Mouse (Mus musculus): ENCODE results near the gene Brinp3. TPM values are rescaled to one million over a fixed set of nuclear protein-coding genes. Genes with fewer than 3 reads are reported as not detected.

Gene Brinp3
- polyA plus RNA-seq, 1 experiment from 2014 or later: 43.6 TPM

GRCm38 (mm10) chr1:146844087-146844486 lies 349.5 kb downstream of the Brinp3 start:
- H3K9me3 ChIP-seq (ENCODE audit: control insufficient read depth, low read length): no peaks in the 10 kb centered on the region
- no peak overlapping the region for H3K4me2 ChIP-seq (ENCODE audit: low read depth, low read length)
- no peaks in the 10 kb centered on the region for H3K4me1 ChIP-seq (ENCODE audit: control insufficient read depth, insufficient read depth, low read length)
- ATAC-seq (ENCODE audit: low read depth): no peak
- H3K4me3 ChIP-seq (ENCODE audit: low read depth, low read length): no peak overlapping the region
- H3K36me3 ChIP-seq (ENCODE audit: control insufficient read depth, insufficient read depth, low read length): no peaks in the 10 kb centered on the region
- H3K27ac ChIP-seq (ENCODE audit: low read depth, low read length): no peak overlapping the region
- 69% methylated on average over 2 of the region's 2 CpGs for WGBS
- H3K9ac ChIP-seq (replicated peaks; ENCODE audit: low read depth, low read length): no peak overlapping the region
- no peaks in the 10 kb centered on the region for H3K27me3 ChIP-seq (ENCODE audit: control insufficient read depth, insufficient read depth, low read length)

GRCm38 (mm10) chr1:146848892-146849291 lies 354.3 kb downstream of the Brinp3 start:
- no peak for ATAC-seq (ENCODE audit: low read depth)
- no peak overlapping the region for H3K4me3 ChIP-seq (ENCODE audit: low read depth, low read length)
- no peaks in the 10 kb centered on the region for H3K4me1 ChIP-seq (ENCODE audit: control insufficient read depth, insufficient read depth, low read length)
- H3K9ac ChIP-seq (replicated peaks; ENCODE audit: low read depth, low read length): no peak overlapping the region
- no peaks in the 10 kb centered on the region for H3K9me3 ChIP-seq (ENCODE audit: control insufficient read depth, low read length)
- no peaks in the 10 kb centered on the region for H3K36me3 ChIP-seq (ENCODE audit: control insufficient read depth, insufficient read depth, low read length)
- H3K4me2 ChIP-seq (ENCODE audit: low read depth, low read length): no peak overlapping the region
- WGBS: 89% methylated on average over 3 of the region's 3 CpGs
- no peaks in the 10 kb centered on the region for H3K27me3 ChIP-seq (ENCODE audit: control insufficient read depth, insufficient read depth, low read length)
- H3K27ac ChIP-seq (ENCODE audit: low read depth, low read length): no peak overlapping the region

GRCm38 (mm10) chr1:146850147-146850546 lies 355.6 kb downstream of the Brinp3 start:
- ATAC-seq (ENCODE audit: low read depth): no peak
- H3K9ac ChIP-seq (replicated peaks; ENCODE audit: low read depth, low read length): no peak overlapping the region
- H3K36me3 ChIP-seq (ENCODE audit: control insufficient read depth, insufficient read depth, low read length): no peaks in the 10 kb centered on the region
- no peak overlapping the region for H3K27ac ChIP-seq (ENCODE audit: low read depth, low read length)
- H3K4me2 ChIP-seq (ENCODE audit: low read depth, low read length): no peak overlapping the region
- H3K27me3 ChIP-seq (ENCODE audit: control insufficient read depth, insufficient read depth, low read length): no peaks in the 10 kb centered on the region
- H3K9me3 ChIP-seq (ENCODE audit: control insufficient read depth, low read length): no peaks in the 10 kb centered on the region
- H3K4me3 ChIP-seq (ENCODE audit: low read depth, low read length): no peak overlapping the region
- 74% methylated on average over 2 of the region's 2 CpGs for WGBS
- no peaks in the 10 kb centered on the region for H3K4me1 ChIP-seq (ENCODE audit: control insufficient read depth, insufficient read depth, low read length)

GRCm38 (mm10) chr1:146898636-146899035 lies 404.1 kb downstream of the Brinp3 start:
- Histone ChIP-seq H3K27me3 (ENCODE audit: control insufficient read depth, insufficient read depth, low read length) (no peaks in the 10 kb centered on the region), H3K27ac (ENCODE audit: low read depth, low read length) (no peak overlapping the region), H3K4me1 (ENCODE audit: control insufficient read depth, insufficient read depth, low read length) (no peaks in the 10 kb centered on the region), H3K4me2 (ENCODE audit: low read depth, low read length) (no peak overlapping the region), H3K36me3 (ENCODE audit: control insufficient read depth, insufficient read depth, low read length) (no peaks in the 10 kb centered on the region), H3K4me3 (ENCODE audit: low read depth, low read length) (no peak overlapping the region), H3K9me3 (ENCODE audit: control insufficient read depth, low read length) (no peaks in the 10 kb centered on the region), H3K9ac (replicated peaks; ENCODE audit: low read depth, low read length) (no peak overlapping the region)
- no peak for ATAC-seq (ENCODE audit: low read depth)

- WGBS: 93% methylated on average over 9 of the region's 9 CpGs
These were observed 407.1 kb downstream of the Brinp3 start for GRCm38 (mm10) chr1:146901691-146902090.

GRCm38 (mm10) chr1:146939463-146940389 lies 445.2 kb downstream of the Brinp3 start:
- 88% methylated on average over 6 of the region's 6 CpGs for WGBS
- ATAC-seq (ENCODE audit: low read depth): no peak

More at GRCm38 (mm10) chr1:146901691-146902090, 407.1 kb downstream of the Brinp3 start:
- Histone ChIP-seq H3K36me3 (ENCODE audit: control insufficient read depth, insufficient read depth, low read length) (no peaks in the 10 kb centered on the region), H3K9ac (replicated peaks; ENCODE audit: low read depth, low read length) (no peak overlapping the region), H3K4me3 (ENCODE audit: low read depth, low read length) (no peak overlapping the region), H3K27ac (ENCODE audit: low read depth, low read length) (no peak overlapping the region), H3K4me1 (ENCODE audit: control insufficient read depth, insufficient read depth, low read length) (no peaks in the 10 kb centered on the region), H3K4me2 (ENCODE audit: low read depth, low read length) (no peak overlapping the region), H3K27me3 (ENCODE audit: control insufficient read depth, insufficient read depth, low read length) (no peaks in the 10 kb centered on the region), H3K9me3 (ENCODE audit: control insufficient read depth, low read length) (no peaks in the 10 kb centered on the region)
- no peak for ATAC-seq (ENCODE audit: low read depth)

More at GRCm38 (mm10) chr1:146939463-146940389, 445.2 kb downstream of the Brinp3 start:
- H3K36me3 ChIP-seq (ENCODE audit: control insufficient read depth, insufficient read depth, low read length): no peaks in the 10 kb centered on the region
- no peak overlapping the region for H3K4me2 ChIP-seq (ENCODE audit: low read depth, low read length)
- H3K9ac ChIP-seq (replicated peaks; ENCODE audit: low read depth, low read length): no peak overlapping the region
- H3K27me3 ChIP-seq (ENCODE audit: control insufficient read depth, insufficient read depth, low read length): no peaks in the 10 kb centered on the region
- no peaks in the 10 kb centered on the region for H3K9me3 ChIP-seq (ENCODE audit: control insufficient read depth, low read length)
- H3K27ac ChIP-seq (ENCODE audit: low read depth, low read length): no peak overlapping the region
- H3K4me1 ChIP-seq (ENCODE audit: control insufficient read depth, insufficient read depth, low read length): no peaks in the 10 kb centered on the region
- H3K4me3 ChIP-seq (ENCODE audit: low read depth, low read length): no peak overlapping the region
